Mouse (Mus musculus) ES-Bruce4 (cell line): ENCODE results near the gene Zcchc13.

ENCODE experiments used
- CTCF ChIP-seq: IDR thresholded peaks from one replicate; pipeline ENCODE4 v1.8.1; 2011; ENCODE audit warnings: low read depth, low read length
- EP300 ChIP-seq: IDR thresholded peaks from 2 replicates; pipeline ENCODE4 v1.6.1; 2011; ENCODE audit warnings: low read depth, low read length; ENCODE audit not compliant: insufficient read depth
- POLR2A ChIP-seq: IDR thresholded peaks from one replicate; pipeline ENCODE4 v1.8.1; 2011; ENCODE audit warnings: low read length; ENCODE audit not compliant: insufficient read depth

DNA sequence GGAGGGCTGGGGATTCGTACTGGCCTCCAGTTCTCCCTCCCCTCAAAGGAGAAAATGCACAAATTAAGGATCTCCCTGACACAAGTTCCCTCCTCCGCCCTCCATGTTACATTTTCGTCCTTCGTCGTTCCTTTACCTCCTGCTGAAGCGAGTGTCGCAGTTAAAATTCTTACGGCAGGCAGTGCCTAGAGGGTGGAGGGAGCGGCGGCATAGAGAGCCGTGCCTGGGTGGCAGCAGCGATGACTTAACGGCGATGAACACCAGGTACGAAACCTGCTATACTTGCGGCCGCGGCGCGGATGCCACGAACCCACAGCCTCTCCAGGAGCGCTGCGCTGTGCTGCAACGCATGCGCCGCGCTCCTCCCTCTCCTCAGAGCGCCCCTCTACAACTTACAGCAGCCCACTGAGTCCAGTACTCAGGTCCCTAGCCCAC, 7.0 kb upstream of the Zcchc13 start:
- TF ChIP-seq CTCF (no peak), POLR2A (no peak), EP300 (no peak)
